10 mouse cellular contexts compared by ENCODE assay signal in the genomic region with DNA sequence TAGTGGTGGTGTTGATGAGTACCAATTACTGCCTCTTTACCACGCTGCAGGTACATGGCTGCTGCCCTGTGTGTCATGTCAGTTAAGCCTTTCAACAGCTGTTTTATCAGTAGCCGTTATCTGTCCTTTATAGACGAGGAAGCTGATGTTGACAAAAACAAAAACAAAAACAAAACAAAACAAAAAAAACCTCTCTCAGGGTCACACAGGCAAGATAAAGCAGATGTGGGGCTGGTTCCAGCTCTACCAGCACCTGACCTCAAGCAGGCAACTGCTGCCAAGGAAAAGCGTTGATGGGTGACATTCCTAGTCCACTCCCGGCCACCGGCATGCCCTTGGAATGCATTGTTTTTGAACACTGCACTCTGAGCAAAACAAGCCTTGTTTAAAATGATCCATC.
A peak's percentile ranks its signal among the peaks of the same experiment; 100 is the strongest.
DNase-seq lines count a peak whose midpoint lies in the region; ATAC-seq and TF ChIP-seq lines count a peak whose summit lies in the region.
"Had no signal": no experiment of that assay in that cellular context is flagged by ENCODE, and none has a peak within 500 bp of the region (broad histone marks: within the 10 kb centered on the region; RNA-seq: fewer than 3 reads in every experiment).

No protein-coding gene starts in this region.

- peaks cover 3% of the 10 kb centered on the region; the same call in 1 of the 2 replicates for H3K36me3 ChIP-seq in limb, embryonic 12.5 days
- peaks cover 15% of the 10 kb centered on the region for H3K36me3 ChIP-seq in limb, embryonic 10.5 days
- no peaks in the 10 kb centered on the region for H3K36me3 ChIP-seq in kidney, postnatal 0 days (ENCODE audit: insufficient read depth, low read length)
- no peaks in the 10 kb centered on the region for H3K36me3 ChIP-seq in small intestine, adult 2 months (ENCODE audit: control insufficient read depth, insufficient read depth, low read length)
- no peaks in the 10 kb centered on the region for H3K36me3 ChIP-seq in thymus, adult 2 months (ENCODE audit: control insufficient read depth, insufficient read depth, low read length)
- H3K36me3 ChIP-seq: hindbrain, embryonic 15.5 days; neural tube, embryonic 12.5 days had no signal

- TF ChIP-seq POLR2A in small intestine, adult 2 months (IDR thresholded peaks at IDR 0.05; ENCODE audit: low read depth, low read length), result no peak
- TF ChIP-seq POLR2A in thymus, adult 2 months (IDR thresholded peaks at IDR 0.05; ENCODE audit: control insufficient read depth, extremely low read depth, insufficient read depth, low read length, poor library complexity), result no peak

- H3K4me1 ChIP-seq in limb, embryonic 12.5 days (replicated peaks), result peaks cover 46% of the 10 kb centered on the region
- peaks cover 31% of the 10 kb centered on the region for H3K4me1 ChIP-seq in limb, embryonic 10.5 days
- H3K4me1 ChIP-seq in kidney, postnatal 0 days (replicated peaks; ENCODE audit: insufficient read depth, low read length), result peaks cover 17% of the 10 kb centered on the region
- H3K4me1 ChIP-seq in small intestine, adult 2 months (ENCODE audit: control insufficient read depth, insufficient read depth, insufficient read length, low read length), result peaks cover 11% of the 10 kb centered on the region
- H3K4me1 ChIP-seq in thymus, adult 2 months (replicated peaks; ENCODE audit: control insufficient read depth, insufficient read depth, low read length), result peaks cover 10% of the 10 kb centered on the region

- no peak overlapping the region for H3K4me3 ChIP-seq in limb, embryonic 12.5 days (replicated peaks)
- no peak overlapping the region for H3K4me3 ChIP-seq in limb, embryonic 10.5 days
- no peak overlapping the region for H3K4me3 ChIP-seq in kidney, postnatal 0 days (replicated peaks; ENCODE audit: low read depth, low read length)
- no peak overlapping the region for H3K4me3 ChIP-seq in small intestine, adult 2 months (ENCODE audit: low read depth, low read length)
- H3K4me3 ChIP-seq in thymus, adult 2 months (ENCODE audit: control insufficient read depth, insufficient read depth, low read length), result no peak overlapping the region
- H3K4me3 ChIP-seq: hindbrain, embryonic 15.5 days; neural tube, embryonic 12.5 days had no signal

- no peak overlapping the region for H3K4me2 ChIP-seq in limb, embryonic 12.5 days
- peak overlapping the region; percentile 27; the same call in 1 of the 2 replicates for H3K4me2 ChIP-seq in kidney, postnatal 0 days (ENCODE audit: low read length)
- H3K4me2 ChIP-seq: neural tube, embryonic 12.5 days had no signal

- no peaks in the 10 kb centered on the region for H3K27me3 ChIP-seq in limb, embryonic 12.5 days
- no peaks in the 10 kb centered on the region for H3K27me3 ChIP-seq in limb, embryonic 10.5 days (ENCODE audit: low read depth, poor library complexity, severe bottlenecking)
- no peaks in the 10 kb centered on the region for H3K27me3 ChIP-seq in kidney, postnatal 0 days (ENCODE audit: insufficient read depth, low read length)
- H3K27me3 ChIP-seq in small intestine, adult 2 months (ENCODE audit: control insufficient read depth, insufficient read depth, low read length), result no peaks in the 10 kb centered on the region
- no peaks in the 10 kb centered on the region for H3K27me3 ChIP-seq in thymus, adult 2 months (ENCODE audit: control insufficient read depth, insufficient read depth, low read length)
- H3K27me3 ChIP-seq: hindbrain, embryonic 15.5 days; neural tube, embryonic 12.5 days had no signal

- H3K9me3 ChIP-seq in limb, embryonic 12.5 days, result no peaks in the 10 kb centered on the region
- H3K9me3 ChIP-seq in limb, embryonic 10.5 days (replicated peaks), result no peaks in the 10 kb centered on the region
- H3K9me3 ChIP-seq in kidney, postnatal 0 days (replicated peaks; ENCODE audit: low read length), result no peaks in the 10 kb centered on the region
- H3K9me3 ChIP-seq: hindbrain, embryonic 15.5 days; neural tube, embryonic 12.5 days had no signal

- no peak for ATAC-seq in limb, embryonic 12.5 days (ENCODE audit: insufficient number of reproducible peaks, insufficient read depth, low FRiP score, low TSS enrichment, low read depth)
- ATAC-seq in kidney, postnatal 0 days (replicated peaks; ENCODE audit: low FRiP score, low read depth), result no peak

- TF ChIP-seq CTCF in kidney, postnatal 0 days (IDR thresholded peaks at IDR 0.05; ENCODE audit: low read depth), result no peak
- no peak for TF ChIP-seq CTCF in small intestine, adult 2 months (IDR thresholded peaks at IDR 0.05; ENCODE audit: extremely low read depth, insufficient read length, insufficient replicate concordance, low read depth, low read length)
- TF ChIP-seq CTCF in thymus, adult 2 months (IDR thresholded peaks at IDR 0.05; ENCODE audit: borderline replicate concordance, control insufficient read depth, extremely low read depth, insufficient read depth, low read length, poor library complexity), result no peak

- DNase-seq in limb, embryonic 10.5 days (ENCODE audit: low spot score), result no peak
- DNase-seq in heart, adult 9 months (ENCODE audit: low spot score in 2 of 2), result peak; percentile 70 to 73
- DNase-seq in kidney, postnatal 0 days (ENCODE audit: low spot score), result no peak
- no peak for DNase-seq in right cerebral cortex, postnatal 25 days
- no peak for DNase-seq in thymus, postnatal 25 days
- no peak for DNase-seq in thymus, adult 2 months

- 60% methylated on average over 6 of the region's 6 CpGs for WGBS in limb, embryonic 12.5 days
- WGBS in limb, embryonic 10.5 days, result 73% methylated on average over 6 of the region's 6 CpGs
- WGBS in kidney, postnatal 0 days, result 18% methylated on average over 6 of the region's 6 CpGs
- WGBS in small intestine, adult 2 months, result 40% methylated on average over 6 of the region's 6 CpGs
- WGBS in thymus, adult 2 months, result 64% methylated on average over 6 of the region's 6 CpGs

- peak overlapping the region; percentile 73; the same call in 1 of the 2 replicates for H3K27ac ChIP-seq in limb, embryonic 12.5 days
- H3K27ac ChIP-seq in limb, embryonic 10.5 days, result no peak overlapping the region
- H3K27ac ChIP-seq in kidney, postnatal 0 days, result peak overlapping the region; percentile 65; the same call in 1 of the 2 replicates
- peak overlapping the region; percentile 13; the same call in 1 of the 2 replicates for H3K27ac ChIP-seq in small intestine, adult 2 months (ENCODE audit: insufficient read depth, low read depth, low read length)
- H3K27ac ChIP-seq in thymus, adult 2 months (ENCODE audit: control insufficient read depth, insufficient read depth, low read length), result no peak overlapping the region
- H3K27ac ChIP-seq: neural tube, embryonic 12.5 days had no signal

- no peak overlapping the region for H3K9ac ChIP-seq in limb, embryonic 12.5 days (replicated peaks)
- no peak overlapping the region for H3K9ac ChIP-seq in kidney, postnatal 0 days (ENCODE audit: low read depth, low read length)
- H3K9ac ChIP-seq: hindbrain, embryonic 15.5 days; neural tube, embryonic 12.5 days had no signal

Comparison
In these comparisons a context has a peak if more than half of its experiments do, and no peak if none do; other contexts are left out.
1. H3K27ac ChIP-seq: peak in limb, embryonic 12.5 days (single experiment), kidney, postnatal 0 days (single experiment) and small intestine, adult 2 months (single experiment); none in limb, embryonic 10.5 days (single experiment) and thymus, adult 2 months (single experiment).
2. DNase-seq: peak in heart, adult 9 months (2 of 2); none in limb, embryonic 10.5 days (single experiment), kidney, postnatal 0 days (single experiment), right cerebral cortex, postnatal 25 days (single experiment), thymus, postnatal 25 days (single experiment) and thymus, adult 2 months (single experiment).